Mouse (Mus musculus): Measurements from ENCODE around the gene Liph.

DNA sequence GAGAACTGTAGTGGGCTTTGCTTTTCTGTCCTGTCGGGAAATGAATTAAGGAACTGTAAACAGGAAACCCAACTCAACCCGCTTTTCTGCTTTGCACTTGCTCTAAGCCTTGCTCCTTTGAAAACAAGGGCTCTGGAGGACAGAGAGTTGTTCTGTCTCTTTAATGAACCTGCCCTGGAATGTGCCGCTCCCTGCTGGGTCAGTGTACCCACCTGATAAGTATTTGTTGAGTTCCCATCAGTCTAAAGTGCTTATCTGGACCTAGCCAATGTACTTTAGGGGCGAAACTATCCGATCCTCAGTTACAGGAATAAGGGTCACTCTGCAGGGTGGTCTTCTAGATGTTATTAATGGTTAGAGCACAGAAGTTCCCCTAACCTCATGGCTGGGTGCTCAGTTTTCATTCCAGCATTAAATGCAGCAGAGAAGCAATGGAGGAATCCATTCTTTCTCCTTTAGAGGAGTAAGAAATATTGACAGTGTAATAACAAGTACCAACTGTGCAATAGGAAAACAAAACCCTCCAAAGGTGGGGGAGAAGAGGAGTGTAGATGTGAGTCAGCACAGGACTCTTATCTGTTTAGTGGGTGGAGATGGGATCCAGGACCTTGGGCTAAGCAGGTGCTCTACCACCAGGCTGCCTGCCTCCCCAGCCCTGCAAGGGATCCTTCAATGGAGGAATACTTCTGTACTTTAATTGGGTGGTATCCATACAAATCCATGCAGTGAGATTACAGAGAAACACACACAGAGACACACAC is 1.6 kb upstream of the Liph start:
- TF ChIP-seq CTCF (IDR thresholded peaks at IDR 0.05; ENCODE audit: insufficient read depth, low read depth, low read length) = no peak
- TF ChIP-seq POLR2A (IDR thresholded peaks at IDR 0.05; ENCODE audit: insufficient read depth, low read depth, low read length) = no peak

Measured in olfactory bulb, adult 2 months (tissue).